Mouse (Mus musculus) gastrocnemius, adult 8-10 months (tissue): ENCODE measurements around the gene Pou2f2. TPM values are rescaled to one million over a fixed set of nuclear protein-coding genes. Genes with fewer than 3 reads are reported as not detected.
A peak's percentile ranks its signal among the peaks of the same experiment; 100 is the strongest.

Experiments used
- DNase-seq, 2 experiments: peaks; one replicate each; pipeline ENCODE4 v3.0.0; 2022; ENCODE audit warnings: low spot score in 2 of 2
- total RNA-seq, 4 experiments: library from RNA; stranded (reverse); gene quantifications; 2 replicates each; pipeline ENCODE4 v1.2.4; 2022

Gene Pou2f2
- total RNA-seq, result under 1 TPM in 2 of 4 experiments, not detected in 2; 0.02 to 0.24 TPM

GRCm38 (mm10) chr7:25179606-25180161 is at the start of gene Pou2f2:
Gene Pou2f2 (minus strand): TSS chr7:25179726.
- peak; percentile 14 to 32 for DNase-seq

DNA sequence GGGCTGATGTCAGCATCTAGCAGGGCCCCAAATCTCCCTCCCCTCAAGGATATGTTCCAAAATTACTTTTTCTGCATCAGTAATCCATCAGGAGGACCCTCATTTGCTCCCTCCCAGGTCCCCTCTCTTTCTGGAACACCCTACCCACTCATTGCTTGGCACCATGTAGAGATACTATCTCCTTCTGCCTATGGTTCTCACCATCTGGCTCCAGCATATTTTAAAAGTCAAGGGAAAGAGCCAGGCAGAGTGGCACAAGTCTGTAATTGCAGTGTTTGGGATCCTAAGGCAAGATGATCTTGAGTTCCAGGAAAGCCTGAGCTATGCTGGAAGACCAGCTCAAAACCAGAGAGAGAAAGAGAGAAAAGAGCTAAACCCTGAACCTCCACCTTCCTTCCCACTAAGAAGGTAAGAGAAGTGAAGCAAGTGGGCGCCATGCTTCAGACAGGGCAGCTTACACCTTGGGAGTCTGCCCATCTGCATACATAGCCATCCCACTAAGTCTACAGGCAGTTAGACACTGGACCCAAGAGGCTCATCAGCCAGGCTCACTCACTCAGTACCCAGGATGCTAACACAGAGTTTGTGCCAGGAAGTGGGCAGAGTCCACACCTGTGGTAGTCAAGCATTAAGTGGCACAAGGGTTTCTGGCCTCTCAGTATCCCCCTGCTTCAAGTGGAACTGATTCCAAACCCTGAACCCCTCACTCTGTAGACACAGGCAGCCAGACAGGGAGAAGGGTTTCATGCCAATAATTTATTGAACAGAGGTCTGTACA is 48.2 kb upstream of the Pou2f2 start:
- DNase-seq, result no peak

GRCm38 (mm10) chr7:25222275-25222967 is 42.9 kb upstream of the Pou2f2 start:
- no peak for DNase-seq

- peak; percentile 94 to 97 for DNase-seq
These were observed 41.8 kb upstream of the Pou2f2 start, which contains the start of gene Zfp526 for GRCm38 (mm10) chr7:25221102-25221883. Gene Zfp526 (plus strand): TSS chr7:25221425.

DNA sequence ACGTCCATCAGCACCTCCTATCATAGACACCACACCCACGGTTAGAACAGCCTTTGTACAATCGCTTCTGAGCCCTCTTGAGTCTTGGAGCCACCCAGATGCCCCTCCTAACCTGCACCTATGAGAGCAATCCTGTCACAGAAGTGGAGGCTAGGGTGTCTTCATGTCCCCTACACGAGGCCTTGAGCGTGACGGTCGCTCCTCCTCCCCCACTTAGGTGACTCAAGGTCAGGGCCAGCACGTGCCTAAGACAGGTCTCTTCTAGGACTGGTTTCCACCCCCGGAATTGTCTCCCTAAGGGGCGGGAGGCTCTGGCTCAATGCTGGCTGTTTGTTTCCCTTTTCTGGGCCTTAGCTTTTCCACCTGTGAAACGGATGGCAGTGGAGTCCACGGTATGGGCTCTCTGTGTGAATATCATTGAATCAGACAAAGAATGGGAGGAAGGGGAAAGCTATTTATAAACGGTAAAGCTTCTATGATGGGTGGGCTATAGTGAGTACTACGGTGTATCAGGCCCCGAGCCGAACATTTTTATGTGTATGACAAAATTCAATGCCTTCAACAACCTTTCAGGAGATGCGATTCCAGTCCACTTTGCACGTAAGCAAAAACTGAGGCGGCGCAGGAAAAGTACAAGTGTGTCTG is 41.1 kb upstream of the Pou2f2 start, which contains the start of gene Dedd2:
Dedd2 (minus strand) TSS at position 159 of the 645 bp plus-strand sequence.
- peak in 1 of 2 experiments; percentile 33 for DNase-seq

DNA sequence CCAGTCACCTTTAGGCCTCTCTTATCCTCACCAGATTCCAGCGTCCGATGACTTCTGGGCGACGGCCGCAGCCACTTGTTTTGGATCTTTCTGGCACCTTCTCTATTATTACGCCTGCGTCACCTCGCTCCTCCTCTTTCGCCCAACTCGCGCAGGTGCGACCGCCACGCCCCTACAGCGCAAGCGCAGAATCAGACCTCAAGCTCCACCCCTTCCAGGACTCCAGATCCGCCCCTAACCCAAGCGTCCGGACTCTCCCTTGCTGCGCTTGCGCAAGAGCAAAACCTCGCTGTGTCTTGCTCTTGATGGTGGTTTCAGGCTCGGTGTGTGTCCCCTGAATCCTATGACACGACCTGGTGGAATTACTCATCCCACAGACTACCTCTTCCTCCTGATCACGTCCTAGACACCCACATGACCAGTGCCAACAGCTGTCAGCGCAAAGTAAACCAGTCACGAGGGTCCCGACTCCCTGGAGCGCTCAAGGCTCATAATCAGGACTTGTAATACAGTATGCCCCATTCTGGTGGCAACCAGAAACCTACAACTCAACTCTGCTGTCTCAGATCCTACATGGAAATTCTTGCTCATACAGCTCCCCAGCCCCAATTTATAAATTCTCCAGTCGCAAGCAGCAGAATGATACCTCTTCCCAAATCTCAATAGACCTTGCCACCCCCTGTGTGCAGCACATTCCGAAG is 40.4 kb upstream of the Pou2f2 start:
- DNase-seq, result peak; percentile 92 to 94

- no peak for DNase-seq
These were observed 39.9 kb upstream of the Pou2f2 start for GRCm38 (mm10) chr7:25219416-25219750.

DNA sequence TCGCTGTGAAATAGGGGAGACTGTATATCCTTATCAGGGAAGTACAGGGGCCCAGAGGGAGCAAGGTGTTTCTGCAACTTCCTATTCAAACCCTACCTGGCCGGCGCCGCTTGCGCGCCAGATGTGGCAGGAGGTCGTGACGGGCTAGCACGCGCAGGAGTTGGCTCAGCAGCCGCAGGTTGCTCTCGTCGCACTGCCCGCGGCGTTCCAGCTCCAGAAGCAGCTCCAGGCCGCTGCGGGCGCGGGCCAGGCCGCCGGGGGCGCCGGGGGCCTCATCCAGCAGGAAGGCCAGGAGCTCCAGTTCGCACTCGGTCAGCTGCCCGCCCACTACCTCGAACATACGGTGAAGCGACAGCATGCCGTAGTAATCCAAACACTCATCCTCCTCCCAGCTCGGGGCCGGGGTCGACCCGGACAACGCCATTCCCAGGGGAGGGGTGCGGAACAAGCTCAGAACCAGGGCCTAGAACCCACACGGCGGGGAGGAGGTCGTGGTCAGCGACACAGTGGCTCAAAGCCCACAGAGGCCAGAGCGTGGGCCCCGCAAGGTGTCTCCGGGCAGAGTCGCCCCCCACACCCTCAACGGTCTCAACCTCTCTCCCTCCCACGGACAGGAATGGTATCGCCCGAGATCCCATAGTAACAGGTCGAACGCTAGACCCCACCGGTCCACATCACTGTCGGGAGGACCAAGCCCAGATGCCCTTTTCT is 39.3 kb upstream of the Pou2f2 start:
- DNase-seq, result no peak

GRCm38 (mm10) chr7:25217653-25218395 is 38.3 kb upstream of the Pou2f2 start:
- DNase-seq, result no peak

DNA sequence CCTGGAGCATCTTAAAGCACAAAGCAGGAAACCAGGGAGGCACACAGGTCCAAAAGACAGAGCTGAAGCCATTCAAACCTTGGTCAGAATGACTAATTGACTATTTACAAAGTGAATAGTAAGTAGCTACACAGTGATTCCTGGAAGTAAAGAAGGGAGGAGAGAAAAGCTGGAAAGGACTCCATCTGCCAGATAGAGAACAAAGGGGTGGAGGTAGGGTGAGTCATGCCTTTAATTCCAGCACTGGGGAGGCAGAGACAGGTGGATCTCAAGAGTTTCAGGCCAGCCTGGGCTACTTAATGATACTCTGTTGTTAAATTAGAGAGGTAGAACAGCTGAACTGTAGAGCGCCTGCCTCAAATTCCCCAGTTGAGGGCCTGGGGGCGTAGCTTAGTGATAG is 34.6 kb upstream of the Pou2f2 start:
- no peak for DNase-seq

GRCm38 (mm10) chr7:25213099-25213498 is 33.6 kb upstream of the Pou2f2 start:
- no peak for DNase-seq

DNA sequence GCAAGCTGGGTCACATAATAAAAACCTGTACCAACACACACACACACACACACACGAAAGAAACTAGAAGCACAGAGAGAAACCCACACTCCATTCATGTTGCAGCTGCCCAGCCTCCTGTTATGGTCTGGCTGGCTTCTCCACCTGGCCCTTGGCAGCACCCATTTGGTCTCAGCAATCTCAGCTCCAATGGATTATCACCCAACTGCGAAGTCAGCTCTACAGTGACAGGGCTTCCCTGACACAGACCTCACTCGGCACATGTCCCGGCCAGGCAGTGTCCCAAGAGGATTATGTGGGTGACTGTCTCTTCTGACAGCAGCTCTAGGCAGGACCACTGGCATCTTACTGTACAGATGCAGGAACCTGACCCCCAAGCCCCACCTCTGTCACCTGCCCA is 31.0 kb upstream of the Pou2f2 start:
- DNase-seq, result peak; percentile 76 to 86

DNA sequence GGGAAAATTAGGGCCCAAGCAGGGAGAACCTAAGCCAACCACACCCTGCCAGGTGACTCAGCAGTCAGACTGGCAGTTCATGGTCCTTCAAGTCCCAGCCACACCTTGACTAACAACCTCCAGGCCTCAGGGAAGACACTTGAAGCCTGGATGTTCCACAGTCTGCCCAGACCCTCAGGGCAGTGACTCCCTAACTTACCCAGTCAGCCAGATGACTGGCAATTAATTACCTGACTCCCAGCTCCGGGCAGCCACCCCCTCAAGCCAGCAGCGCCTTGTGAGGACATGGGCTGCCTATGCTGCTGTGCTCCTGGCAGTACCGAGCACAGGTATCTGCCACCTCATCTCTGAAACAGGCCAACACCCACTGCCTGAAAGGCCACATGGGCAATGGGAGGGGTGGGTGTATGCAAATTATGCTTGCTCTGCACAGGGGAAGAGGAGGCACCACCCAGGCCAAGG is 29.7 kb upstream of the Pou2f2 start:
- DNase-seq, result no peak

DNA sequence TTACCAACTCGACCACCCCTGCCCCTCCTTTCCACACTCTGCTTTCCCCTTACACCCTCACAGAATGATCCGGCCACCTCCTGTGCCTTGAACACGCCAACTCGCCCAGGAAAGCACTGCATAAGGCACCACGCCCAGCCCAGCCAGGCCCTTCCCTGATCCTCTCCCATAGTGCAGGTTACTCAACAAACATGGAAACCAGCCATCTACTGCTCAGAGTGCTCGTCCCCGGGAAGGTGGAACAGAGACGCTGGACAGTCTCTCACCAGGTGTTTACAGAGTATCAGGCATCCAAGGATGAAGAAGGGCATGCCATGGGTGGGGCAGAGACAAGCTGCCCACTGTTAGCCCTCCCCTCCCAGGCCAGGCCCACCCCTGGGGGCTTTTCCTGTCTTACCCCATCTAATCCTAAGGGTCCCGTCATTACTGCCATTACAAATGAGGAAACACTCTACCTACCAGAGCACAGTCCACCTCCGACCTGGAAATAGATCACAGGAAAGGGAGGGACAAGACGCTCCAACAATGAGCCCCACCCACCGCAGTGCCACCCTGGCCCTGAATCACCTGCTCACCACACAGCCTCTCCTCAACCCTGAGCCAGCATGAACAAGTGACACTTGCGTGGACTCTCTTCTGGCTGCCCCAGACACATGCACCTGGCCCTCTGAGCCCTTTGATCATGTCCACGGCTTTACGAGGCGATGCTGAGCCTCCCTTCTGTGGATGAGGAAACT is 26.7 kb upstream of the Pou2f2 start:
- no peak for DNase-seq

DNA sequence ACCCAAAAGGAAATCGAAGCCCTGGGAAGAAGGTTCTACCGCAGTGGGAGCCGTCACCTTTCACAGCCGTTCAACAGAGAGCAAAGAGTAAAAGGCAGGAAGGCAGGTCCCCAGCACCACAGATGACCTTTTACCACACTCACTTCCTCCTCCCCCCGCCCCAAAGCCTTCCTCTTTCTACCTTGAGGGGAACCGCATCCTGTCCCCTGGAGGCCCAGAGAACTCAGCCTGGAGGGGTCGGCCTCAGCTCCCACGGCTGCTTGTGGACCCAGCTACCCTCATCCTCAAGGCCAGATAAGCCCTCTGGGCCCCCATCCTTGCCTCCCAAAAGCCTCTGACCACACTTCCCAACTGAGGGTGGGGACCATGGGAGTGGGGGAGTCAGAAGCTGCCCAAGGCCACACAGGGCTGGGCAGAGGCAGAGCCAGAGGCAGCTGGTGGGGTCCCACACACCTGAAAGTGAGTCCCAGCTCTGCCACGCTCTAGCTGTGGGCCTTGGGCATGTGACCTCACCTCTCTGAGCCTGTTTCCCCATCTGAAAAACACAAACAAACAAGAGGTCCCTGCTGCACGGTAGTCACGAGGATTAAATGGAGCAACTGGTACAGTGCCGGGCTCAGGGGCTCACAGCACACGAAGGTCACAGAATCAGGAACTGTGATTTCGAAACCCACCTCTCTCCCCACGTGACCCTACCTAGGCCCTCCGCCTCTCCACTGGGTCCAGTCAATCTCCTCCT is 26.0 kb upstream of the Pou2f2 start:
- no peak for DNase-seq

DNA sequence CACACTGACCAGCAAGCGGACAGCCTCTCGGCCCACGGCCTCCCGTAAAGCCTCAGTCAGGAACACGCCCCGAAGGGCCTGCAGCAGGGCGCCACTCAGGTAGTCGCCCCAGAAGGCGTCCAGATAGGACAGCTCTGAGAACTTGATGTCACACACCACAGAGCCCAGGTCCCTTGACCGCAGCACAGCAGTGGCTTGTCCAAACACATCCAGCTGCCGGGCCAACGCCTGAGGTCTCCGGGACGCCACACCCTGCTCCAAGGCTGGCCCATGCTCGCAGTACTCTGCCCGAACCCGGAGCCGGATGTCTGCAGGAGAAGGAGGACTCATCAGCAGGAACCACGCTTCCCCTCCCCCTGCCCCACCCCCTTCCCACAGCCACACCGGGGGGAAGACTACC is 24.1 kb upstream of the Pou2f2 start:
- no peak for DNase-seq

DNA sequence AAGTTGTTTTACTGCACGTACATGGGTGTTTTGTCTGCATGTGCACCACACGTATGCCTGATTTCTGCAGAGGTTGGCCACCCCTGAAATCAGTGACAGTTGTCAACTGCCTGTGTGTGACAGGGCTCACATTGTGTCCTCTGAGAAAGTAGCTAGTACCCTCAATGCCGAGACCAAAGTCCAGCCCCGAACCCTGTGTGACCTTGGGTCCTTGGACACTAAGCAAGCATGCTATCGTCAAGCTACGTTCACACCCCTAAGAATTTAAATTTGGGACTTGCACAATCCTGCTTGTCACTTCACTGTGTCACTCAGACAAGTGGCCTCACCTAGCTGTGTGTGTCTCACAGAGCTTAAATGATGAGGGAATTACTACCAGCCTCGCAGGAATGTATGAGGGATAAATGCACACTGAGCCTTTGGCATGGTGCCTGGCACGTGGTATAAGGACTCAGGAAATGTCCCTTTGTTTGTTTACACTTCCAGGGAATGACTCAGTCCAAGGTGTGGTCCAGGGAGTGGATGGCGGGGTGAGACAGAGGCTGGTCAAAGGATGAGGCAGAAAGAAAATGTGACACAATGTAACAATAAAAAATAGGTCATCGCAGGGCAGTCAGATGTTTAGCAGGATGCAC is 18.0 kb upstream of the Pou2f2 start:
- DNase-seq, result no peak
